Mouse (Mus musculus) heart, embryonic 16.5 days (tissue): Measurements from ENCODE around the gene Lclat1. TPM values are rescaled to one million over a fixed set of nuclear protein-coding genes. Genes with fewer than 3 reads are reported as not detected.

Experiments used
- ATAC-seq: fragments of 200-750 bp; cut with Nextera tagmentation; replicated peaks from 2 replicates; pipeline ENCODE4 v1.8.0; 2017; ENCODE audit warnings: moderate number of reproducible peaks; ENCODE audit not compliant: insufficient read depth, low FRiP score; ENCODE audit errors: extremely low read depth
- H3K27ac ChIP-seq: fragments of 300-500 bp; sonication (generic); 2 replicates; pipeline ENCODE4 v1.5.1; 2014; ENCODE audit warnings: mild to moderate bottlenecking, low read length, control low read depth, moderate library complexity
- H3K27me3 ChIP-seq: fragments of 300-500 bp; sonication (generic); 2 replicates; pipeline ENCODE4 v1.6.1; 2014; ENCODE audit warnings: low read length, mixed read lengths; ENCODE audit not compliant: control insufficient read depth, insufficient read depth
- H3K36me3 ChIP-seq: fragments of 300-500 bp; sonication (generic); 2 replicates; pipeline ENCODE4 v1.6.1; 2014; ENCODE audit not compliant: control insufficient read depth, insufficient read depth
- H3K4me1 ChIP-seq: fragments of 300-500 bp; sonication (generic); 2 replicates; pipeline ENCODE4 v1.6.1; 2014; ENCODE audit warnings: low read length, mixed read lengths; ENCODE audit not compliant: control insufficient read depth, insufficient read depth
- H3K4me2 ChIP-seq: fragments of 300-500 bp; sonication (generic); 2 replicates; pipeline ENCODE4 v1.6.1; 2014; ENCODE audit warnings: low read depth, mild to moderate bottlenecking, control low read depth, low read length
- H3K4me3 ChIP-seq: fragments of 300-500 bp; sonication (generic); 2 replicates; pipeline ENCODE4 v1.5.1; 2014; ENCODE audit warnings: mild to moderate bottlenecking, control low read depth, low read length
- H3K9ac ChIP-seq: fragments of 300-500 bp; sonication (generic); 2 replicates; pipeline ENCODE4 v1.6.1; 2014; ENCODE audit warnings: low read length, control low read depth
- H3K9me3 ChIP-seq: fragments of 300-500 bp; sonication (generic); replicated peaks from 2 replicates; pipeline ENCODE4 v1.6.1; 2016; ENCODE audit warnings: low read length; ENCODE audit not compliant: control insufficient read depth
- WGBS: fragments of 180-500 bp; shearing (Covaris S2); extraction: QIAGEN DNeasy Blood & Tissue Kit; methylation state at CpG from one replicate; pipeline ENCODE4 v1.1.7; 2014; 5-methylcytosine and 5-hydroxymethylcytosine counted together
- polyA plus RNA-seq: library from polyadenylated mRNA; unstranded; fragments of >200 nt; fragmentation: Nextera tagmentation; extraction: Ambion mirVana; gene quantifications from 2 replicates; pipeline ENCODE4 v1.2.1, GENCODE M21; 2015

Lclat1 gene
- polyA plus RNA-seq, 1 experiment from 2014 or later = 49.2 TPM

DNA sequence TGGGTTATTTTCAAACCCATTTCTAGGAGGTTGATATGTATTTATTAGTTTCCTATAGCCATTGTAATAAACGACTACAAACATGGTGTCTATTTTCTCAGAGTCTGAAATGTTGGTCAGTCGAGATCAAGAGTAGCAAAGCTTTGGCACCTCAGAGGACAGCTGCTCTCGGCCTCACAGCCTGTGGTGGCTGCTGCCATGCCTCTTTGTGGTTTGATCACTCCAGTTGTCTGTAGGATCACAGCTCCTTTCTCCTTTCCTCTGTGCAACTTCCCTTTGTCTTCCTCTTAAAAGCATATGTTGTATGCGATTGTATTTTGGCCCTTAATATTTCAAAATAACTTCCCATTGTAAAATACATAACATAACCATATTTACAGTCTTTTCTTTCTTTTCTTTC, 10.9 kb downstream of the Lclat1 start:
- peaks cover 11% of the 10 kb centered on the region; the same call in 1 of the 2 replicates for H3K4me1 ChIP-seq
- no peak overlapping the region for H3K4me3 ChIP-seq
- no peaks in the 10 kb centered on the region for H3K9me3 ChIP-seq
- H3K4me2 ChIP-seq = no peak overlapping the region
- H3K9ac ChIP-seq = no peak overlapping the region
- no peak for ATAC-seq
- H3K27me3 ChIP-seq = no peaks in the 10 kb centered on the region
- 69% methylated on average over 4 of the region's 4 CpGs for WGBS
- no peaks in the 10 kb centered on the region for H3K36me3 ChIP-seq
- H3K27ac ChIP-seq = no peak overlapping the region

DNA sequence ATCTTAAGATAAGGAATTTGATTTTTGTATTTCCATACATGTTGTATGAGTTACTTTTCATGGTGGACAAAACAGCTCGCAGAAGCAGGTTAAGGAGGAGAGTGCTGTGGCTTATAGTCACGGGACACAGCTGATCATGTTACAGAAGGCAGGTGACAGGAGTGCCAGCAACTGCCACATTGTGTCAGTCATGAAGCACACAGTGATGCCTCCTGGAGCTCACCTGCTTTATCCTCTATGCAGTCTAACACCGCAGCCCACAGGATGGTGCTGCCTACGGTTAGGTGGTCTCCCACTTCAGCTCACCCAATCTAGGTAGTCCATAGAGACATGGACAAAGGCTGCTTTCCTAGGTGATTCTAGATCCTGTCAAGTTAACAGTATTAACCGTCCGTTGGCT, 11.4 kb downstream of the Lclat1 start:
- ATAC-seq = no peak; the same call in 1 of the 2 replicates
- Histone ChIP-seq H3K4me3 (no peak overlapping the region), H3K9ac (no peak overlapping the region), H3K4me2 (no peak overlapping the region), H3K27me3 (no peaks in the 10 kb centered on the region), H3K4me1 (peaks cover 11% of the 10 kb centered on the region; the same call in 1 of the 2 replicates), H3K9me3 (no peaks in the 10 kb centered on the region), H3K36me3 (no peaks in the 10 kb centered on the region), H3K27ac (no peak overlapping the region)
- 76% methylated on average over 6 of the region's 6 CpGs for WGBS

DNA sequence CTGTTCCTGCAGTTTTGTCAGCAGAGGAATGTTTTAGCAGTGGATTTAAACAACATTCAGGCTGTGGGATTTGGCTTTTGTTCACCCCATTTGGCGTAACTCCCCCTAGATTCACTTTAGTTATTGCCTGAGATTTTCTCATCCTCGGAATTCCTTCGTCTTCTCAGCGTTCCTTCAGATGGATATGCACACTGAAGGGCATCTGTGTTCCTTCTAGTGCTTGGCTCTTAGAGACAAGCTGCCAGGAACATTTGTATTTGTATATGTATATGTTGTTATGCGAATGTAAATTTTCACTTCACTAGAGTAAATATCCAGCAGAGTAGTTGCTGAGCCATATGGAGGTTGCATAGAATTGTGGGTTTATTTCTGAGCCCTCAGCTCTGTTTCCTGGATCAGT, 12.8 kb downstream of the Lclat1 start:
- no peaks in the 10 kb centered on the region for H3K27me3 ChIP-seq
- no peak overlapping the region for H3K4me3 ChIP-seq
- no peak overlapping the region for H3K9ac ChIP-seq
- no peaks in the 10 kb centered on the region for H3K36me3 ChIP-seq
- peaks cover 14% of the 10 kb centered on the region for H3K4me1 ChIP-seq
- H3K9me3 ChIP-seq = no peaks in the 10 kb centered on the region
- H3K27ac ChIP-seq = peak overlapping the region; percentile 37; the same call in 1 of the 2 replicates
- H3K4me2 ChIP-seq = no peak overlapping the region
- WGBS = 67% methylated on average over 5 of the region's 5 CpGs
- no peak for ATAC-seq

DNA sequence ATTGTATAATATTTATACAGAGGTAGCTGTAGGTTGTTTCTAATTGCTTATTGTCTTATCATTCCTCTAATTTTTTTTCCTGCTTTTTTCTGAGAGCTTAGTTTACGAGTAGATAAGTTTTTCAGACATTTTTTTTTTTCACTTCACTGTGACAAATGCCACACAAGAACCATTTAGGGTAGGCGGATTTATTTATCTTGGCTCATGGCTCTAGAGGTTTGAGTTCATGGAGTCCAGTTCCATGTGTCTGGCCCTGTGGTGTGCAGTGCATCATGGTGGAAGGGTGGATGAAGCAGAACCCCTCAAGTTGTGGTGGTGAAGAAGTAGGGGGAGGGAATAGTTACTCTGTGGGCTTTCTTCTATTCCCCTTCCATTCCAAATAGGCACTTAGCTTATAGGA, 13.9 kb downstream of the Lclat1 start:
- H3K4me2 ChIP-seq = no peak overlapping the region
- H3K36me3 ChIP-seq = no peaks in the 10 kb centered on the region
- H3K4me1 ChIP-seq = peaks cover 25% of the 10 kb centered on the region
- WGBS = 62% methylated on average over 2 of the region's 2 CpGs
- H3K27me3 ChIP-seq = no peaks in the 10 kb centered on the region
- no peak for ATAC-seq
- H3K9me3 ChIP-seq = no peaks in the 10 kb centered on the region
- H3K27ac ChIP-seq = no peak overlapping the region
- no peak overlapping the region for H3K9ac ChIP-seq
- no peak overlapping the region for H3K4me3 ChIP-seq

DNA sequence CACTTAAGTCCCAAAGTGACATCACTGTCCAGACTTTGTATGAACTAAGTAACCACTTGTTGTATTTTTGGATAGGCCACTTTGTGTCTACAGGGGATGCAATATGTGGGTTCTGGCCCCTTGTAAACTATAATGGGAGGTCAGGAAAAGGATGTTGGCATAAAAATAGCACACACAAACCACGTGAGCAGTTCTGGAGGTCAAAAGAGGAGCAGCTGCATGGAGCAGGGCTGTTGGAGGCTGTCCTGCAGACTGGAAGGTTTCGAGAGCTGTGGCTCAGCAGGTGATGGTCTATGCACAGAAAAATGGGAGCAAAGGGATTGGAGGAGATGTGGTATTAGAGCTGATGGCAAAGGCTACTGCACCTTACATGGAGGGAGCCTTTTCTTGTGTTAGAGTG, 18.6 kb downstream of the Lclat1 start:
- Histone ChIP-seq H3K27ac (peak overlapping the region; percentile 66), H3K9ac (no peak overlapping the region), H3K4me3 (no peak overlapping the region), H3K4me2 (peak overlapping the region; percentile 21), H3K9me3 (no peaks in the 10 kb centered on the region), H3K36me3 (no peaks in the 10 kb centered on the region), H3K27me3 (no peaks in the 10 kb centered on the region), H3K4me1 (peaks cover 25% of the 10 kb centered on the region)
- peak; percentile 78 for ATAC-seq
- 26% methylated on average over 2 of the region's 2 CpGs for WGBS

DNA sequence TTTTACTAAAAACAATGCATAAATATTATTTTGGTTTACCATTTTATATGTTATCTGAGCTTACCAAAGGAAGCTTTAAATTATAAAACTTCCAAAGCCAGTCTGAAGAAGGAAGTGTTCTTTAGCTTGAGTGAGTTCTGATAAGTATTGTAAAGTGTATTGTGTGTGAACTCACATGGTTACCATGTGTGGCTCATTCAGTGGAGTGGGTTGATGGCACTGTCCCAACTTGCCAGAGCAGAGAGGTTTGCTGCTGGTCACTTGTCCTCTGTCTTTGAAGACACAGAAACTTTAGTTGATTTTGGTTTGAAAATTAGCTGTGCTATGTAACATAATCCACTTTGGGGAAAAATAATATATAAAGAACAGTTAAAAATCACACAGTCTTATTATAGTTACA, 19.1 kb downstream of the Lclat1 start:
- H3K9ac ChIP-seq = no peak overlapping the region

DNA sequence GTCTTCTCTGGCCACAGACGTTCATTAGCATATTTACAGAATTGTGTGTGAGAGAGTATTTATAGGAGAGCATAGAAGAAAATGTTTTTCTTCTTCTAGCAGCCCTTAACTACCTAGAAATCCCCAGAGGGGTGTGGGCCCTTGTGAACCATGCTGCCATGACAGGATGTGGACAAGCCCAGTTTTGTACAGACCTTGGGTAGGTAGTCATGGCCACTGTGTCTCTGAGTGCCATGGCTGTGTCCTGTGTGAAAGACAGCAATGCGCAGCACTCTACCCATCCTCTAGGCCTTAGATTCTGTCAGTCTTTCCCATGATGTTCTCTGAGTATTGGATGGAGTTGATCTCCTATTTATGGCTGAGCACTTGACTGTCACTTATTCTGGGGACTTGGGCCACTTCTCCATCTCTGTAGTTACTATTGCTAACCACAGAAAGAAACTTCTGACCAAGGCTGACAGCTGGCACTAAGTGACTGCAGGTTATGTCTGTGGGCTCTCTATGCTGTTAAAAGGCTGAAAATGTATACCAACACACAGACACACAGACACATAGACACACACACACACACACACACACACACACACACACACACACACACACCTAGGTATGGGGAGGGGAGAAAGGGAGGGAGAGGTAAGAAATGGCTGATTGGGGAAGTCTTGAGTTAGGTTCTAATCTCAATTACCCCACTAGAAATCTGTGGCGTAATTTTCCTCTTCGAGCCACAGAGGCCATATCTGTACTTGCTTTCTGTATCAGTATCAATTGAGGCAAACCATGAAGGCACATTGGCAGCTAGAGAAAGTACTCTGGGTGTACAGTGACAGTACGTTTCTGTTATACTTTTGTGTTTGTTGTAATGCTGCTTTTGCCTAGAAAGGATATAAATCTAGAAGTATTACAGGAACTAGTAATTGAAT, 29.0 kb downstream of the Lclat1 start:
- Histone ChIP-seq H3K4me3 (no peak overlapping the region), H3K27me3 (no peaks in the 10 kb centered on the region), H3K9ac (no peak overlapping the region), H3K4me2 (no peak overlapping the region), H3K27ac (0 out of 2 replicates have a peak overlapping the region, but pooled peaks have one; percentile 7), H3K36me3 (peaks cover 3% of the 10 kb centered on the region; the same call in 1 of the 2 replicates), H3K9me3 (no peaks in the 10 kb centered on the region), H3K4me1 (peaks cover 10% of the 10 kb centered on the region)
- 64% methylated on average over 5 of the region's 5 CpGs for WGBS
- ATAC-seq = no peak

More for the DNA sequence above, 19.1 kb downstream of the Lclat1 start:
- no peak for ATAC-seq
- peaks cover 24% of the 10 kb centered on the region for H3K4me1 ChIP-seq
- H3K4me2 ChIP-seq = peak overlapping the region; percentile 21
- no peaks in the 10 kb centered on the region for H3K9me3 ChIP-seq
- no peaks in the 10 kb centered on the region for H3K36me3 ChIP-seq
- H3K27me3 ChIP-seq = no peaks in the 10 kb centered on the region
- peak overlapping the region; percentile 66 for H3K27ac ChIP-seq
- H3K4me3 ChIP-seq = no peak overlapping the region

DNA sequence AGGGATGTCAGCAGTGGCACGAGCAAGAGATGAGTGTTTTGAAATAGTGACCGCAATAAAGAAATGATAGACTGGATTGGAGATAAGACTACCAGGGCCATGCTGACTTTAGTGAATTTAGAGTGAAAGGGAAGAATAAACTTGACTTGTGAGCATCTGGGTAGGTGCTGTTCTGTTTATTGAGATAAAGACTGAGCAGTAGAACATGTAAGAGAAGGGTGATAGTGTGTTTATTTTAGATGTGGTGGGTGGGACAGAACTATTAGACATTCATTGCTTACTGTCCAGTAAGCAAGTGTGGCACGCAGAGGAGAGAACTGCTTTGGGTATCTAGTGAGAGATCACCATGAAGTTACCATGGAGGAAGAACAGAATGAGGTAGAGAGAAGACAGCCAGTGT, 30.4 kb downstream of the Lclat1 start:
- H3K9me3 ChIP-seq = no peaks in the 10 kb centered on the region
- peaks cover 3% of the 10 kb centered on the region; the same call in 1 of the 2 replicates for H3K36me3 ChIP-seq
- H3K4me2 ChIP-seq = no peak overlapping the region
- H3K4me1 ChIP-seq = peaks cover 14% of the 10 kb centered on the region
- no peaks in the 10 kb centered on the region for H3K27me3 ChIP-seq
- no peak overlapping the region for H3K4me3 ChIP-seq
- ATAC-seq = no peak
- no peak overlapping the region for H3K27ac ChIP-seq
- no peak overlapping the region for H3K9ac ChIP-seq
- 92% methylated on average over 3 of the region's 3 CpGs for WGBS

DNA sequence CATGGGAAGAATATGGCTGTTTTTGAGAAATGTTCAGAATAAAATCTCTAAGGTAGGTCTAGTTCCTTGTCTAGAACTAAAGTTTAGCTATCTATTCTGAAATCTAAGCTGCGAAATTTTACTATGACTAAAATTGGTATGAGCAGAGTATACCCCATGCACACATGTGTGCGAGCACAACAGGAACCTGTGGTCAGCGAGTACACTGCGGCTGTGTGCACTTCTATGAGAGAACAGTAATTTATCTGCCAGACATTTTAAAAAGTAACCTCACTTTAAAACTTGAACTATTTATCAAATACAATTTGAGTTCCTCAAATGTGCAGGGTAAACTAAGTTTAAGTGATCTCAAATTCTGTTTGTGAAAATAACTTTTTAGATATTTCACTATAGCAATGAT, 34.2 kb downstream of the Lclat1 start:
- 74% methylated on average over 4 of the region's 4 CpGs for WGBS
- ATAC-seq = no peak
- no peaks in the 10 kb centered on the region for H3K27me3 ChIP-seq

More for the DNA sequence above, 34.2 kb downstream of the Lclat1 start:
- H3K27ac ChIP-seq = 0 out of 2 replicates have a peak overlapping the region, but pooled peaks have one; percentile 35
- H3K9me3 ChIP-seq = no peaks in the 10 kb centered on the region
- H3K9ac ChIP-seq = no peak overlapping the region
- no peak overlapping the region for H3K4me3 ChIP-seq
- peaks cover 3% of the 10 kb centered on the region; the same call in 1 of the 2 replicates for H3K36me3 ChIP-seq
- H3K4me1 ChIP-seq = peaks cover 4% of the 10 kb centered on the region; the same call in 1 of the 2 replicates
- no peak overlapping the region for H3K4me2 ChIP-seq
